Mouse (Mus musculus) olfactory bulb, adult 2 months (tissue): Measurements from ENCODE around the gene Gm20219.
"Not testable (repeated sequence)": the region's sequence is repeated elsewhere in the genome, so short reads cannot be mapped to it uniquely, and the experiment has no call there.

ENCODE experiments used
- CTCF ChIP-seq: fragments of 200-500 bp; IDR thresholded peaks from 2 replicates; pipeline ENCODE4 v1.5.1; 2012; ENCODE audit warnings: low read depth, mild to moderate bottlenecking, low read length, moderate library complexity; ENCODE audit not compliant: insufficient read depth
- POLR2A ChIP-seq: fragments of 200-500 bp; IDR thresholded peaks from 2 replicates; pipeline ENCODE4 v1.6.1; 2012; ENCODE audit warnings: mild to moderate bottlenecking, low read depth, low read length, moderate library complexity; ENCODE audit not compliant: insufficient read depth

GRCm38 (mm10) chr17:56501635-56502400 lies 52.4 kb downstream of the Gm20219 start:
- not testable (repeated sequence) for TF ChIP-seq POLR2A, CTCF
